Mouse (Mus musculus) 3T3-L1 (cell line): ENCODE data around the gene Gm34653.

Source experiments
- DNase-seq: peaks from one replicate; pipeline ENCODE4 v3.0.0-alpha.2; 2015; ENCODE audit warnings: low read depth, low spot score

The Gm34653 gene

GRCm38 (mm10) chr2:34883190-34883589 lies 50.4 kb downstream of the Gm34653 start:
- no peak for DNase-seq

GRCm38 (mm10) chr2:34884186-34884585 lies 51.4 kb downstream of the Gm34653 start:
- no peak for DNase-seq
